Mouse (Mus musculus): ENCODE measurements around the gene Tcte3. TPM values are rescaled to one million over a fixed set of nuclear protein-coding genes. Genes with fewer than 3 reads are reported as not detected.
"Not testable (repeated sequence)": the region's sequence is repeated elsewhere in the genome, so short reads cannot be mapped to it uniquely, and the experiment has no call there.

Tcte3 gene
- polyA plus RNA-seq, 1 experiment from 2014 or later, result not detected

DNA sequence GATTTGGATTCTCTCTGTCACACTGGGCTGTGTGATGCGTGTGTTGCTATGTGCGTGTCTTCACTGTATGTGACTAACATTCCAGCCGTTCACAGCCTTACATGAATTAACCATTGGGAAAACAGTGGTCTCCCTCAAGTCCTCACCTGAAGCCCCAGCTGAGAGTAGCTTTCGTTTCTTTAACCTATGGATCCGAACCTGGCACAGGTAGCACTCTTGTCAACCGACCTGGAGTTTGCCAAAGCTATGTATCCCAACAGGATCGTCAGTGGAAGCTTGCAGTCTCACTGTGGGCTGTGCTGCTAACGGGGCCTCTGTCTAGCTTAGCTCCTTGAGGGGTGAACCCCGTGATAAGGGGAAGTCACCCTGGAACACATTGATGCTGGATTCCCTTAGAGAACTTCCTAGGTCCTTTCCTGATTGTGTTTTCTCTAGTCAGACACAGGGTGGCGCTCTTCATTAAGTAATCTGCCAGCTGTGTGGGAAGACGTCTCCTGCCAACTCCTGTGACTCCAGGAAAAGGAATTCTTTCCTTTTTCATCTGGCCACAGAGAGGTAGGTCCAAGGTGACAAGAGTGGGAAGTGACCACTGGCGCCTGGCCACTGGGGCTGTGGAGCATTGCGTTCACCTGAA lies 24.2 kb upstream of the Tcte3 start:
- ATAC-seq (ENCODE audit: low FRiP score), result peak; percentile 89
- Histone ChIP-seq H3K9me3 (replicated peaks) (no peaks in the 10 kb centered on the region), H3K36me3 (peaks cover 35% of the 10 kb centered on the region)

GRCm38 (mm10) chr17:15060356-15060755 lies 19.1 kb upstream of the Tcte3 start:
- Histone ChIP-seq H3K4me2 (replicated peaks) (no peak overlapping the region), H3K36me3 (peaks cover 66% of the 10 kb centered on the region), H3K9ac (no peak overlapping the region), H3K27me3 (no peaks in the 10 kb centered on the region), H3K27ac (no peak overlapping the region), H3K4me1 (no peaks in the 10 kb centered on the region), H3K9me3 (replicated peaks) (no peaks in the 10 kb centered on the region), H3K4me3 (no peak overlapping the region)
- no peak for ATAC-seq (ENCODE audit: low FRiP score)
- WGBS, result 89% methylated on average over 6 of the region's 6 CpGs

More for the DNA sequence above, 24.2 kb upstream of the Tcte3 start:
- H3K4me2 ChIP-seq (replicated peaks), result peak overlapping the region; percentile 35
- 0 out of 2 replicates have a peak overlapping the region, but pooled peaks have one; percentile 8 for H3K9ac ChIP-seq
- H3K4me3 ChIP-seq, result no peak overlapping the region; the same call in 1 of the 2 replicates
- no peaks in the 10 kb centered on the region for H3K27me3 ChIP-seq
- peaks cover 8% of the 10 kb centered on the region for H3K4me1 ChIP-seq
- WGBS, result 42% methylated on average over 13 of the region's 13 CpGs
- peak overlapping the region; percentile 68 for H3K27ac ChIP-seq

DNA sequence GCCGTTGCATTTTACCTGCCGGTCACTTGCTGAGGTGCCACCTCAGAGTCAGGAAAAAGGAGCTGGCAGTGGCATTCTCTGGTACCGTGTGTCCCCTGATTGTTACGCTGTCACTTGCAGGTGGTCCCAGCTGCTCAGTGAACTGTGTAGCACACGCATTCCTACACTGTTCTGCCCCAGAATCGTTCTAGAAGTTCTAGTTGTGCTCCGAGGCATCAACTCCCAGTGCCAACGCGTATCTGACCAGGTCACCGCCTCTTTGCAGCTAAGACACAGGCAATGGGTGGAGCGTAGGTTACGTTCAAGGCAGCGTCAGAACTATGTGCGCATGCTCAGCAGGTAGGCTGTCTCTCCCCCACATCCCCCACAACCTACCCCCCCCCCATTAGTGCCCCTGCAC lies 18.4 kb upstream of the Tcte3 start:
- no peak overlapping the region for H3K4me3 ChIP-seq
- peaks cover 73% of the 10 kb centered on the region for H3K36me3 ChIP-seq
- WGBS, result 93% methylated on average over 14 of the region's 14 CpGs
- H3K4me2 ChIP-seq (replicated peaks), result no peak overlapping the region
- no peak for ATAC-seq (ENCODE audit: low FRiP score)
- H3K9me3 ChIP-seq (replicated peaks), result no peaks in the 10 kb centered on the region
- H3K9ac ChIP-seq, result no peak overlapping the region
- no peaks in the 10 kb centered on the region for H3K4me1 ChIP-seq
- no peak overlapping the region for H3K27ac ChIP-seq
- no peaks in the 10 kb centered on the region for H3K27me3 ChIP-seq

GRCm38 (mm10) chr17:15058161-15058591 lies 16.9 kb upstream of the Tcte3 start:
- Histone ChIP-seq H3K36me3 (peaks cover 63% of the 10 kb centered on the region), H3K4me1 (no peaks in the 10 kb centered on the region), H3K27ac (no peak overlapping the region), H3K9ac (no peak overlapping the region), H3K4me3 (no peak overlapping the region), H3K9me3 (replicated peaks) (no peaks in the 10 kb centered on the region), H3K27me3 (no peaks in the 10 kb centered on the region), H3K4me2 (replicated peaks) (no peak overlapping the region)
- 89% methylated on average over 5 of the region's 5 CpGs for WGBS
- ATAC-seq (ENCODE audit: low FRiP score), result no peak

GRCm38 (mm10) chr17:15055925-15056324 lies 14.6 kb upstream of the Tcte3 start:
- WGBS, result 87% methylated on average over 4 of the region's 4 CpGs
- no peak overlapping the region for H3K9ac ChIP-seq
- H3K36me3 ChIP-seq, result peaks cover 42% of the 10 kb centered on the region
- no peaks in the 10 kb centered on the region for H3K9me3 ChIP-seq (replicated peaks)
- no peak overlapping the region for H3K27ac ChIP-seq
- H3K4me3 ChIP-seq, result no peak overlapping the region
- ATAC-seq (ENCODE audit: low FRiP score), result no peak
- H3K4me2 ChIP-seq (replicated peaks), result no peak overlapping the region
- H3K27me3 ChIP-seq, result no peaks in the 10 kb centered on the region
- no peaks in the 10 kb centered on the region for H3K4me1 ChIP-seq

DNA sequence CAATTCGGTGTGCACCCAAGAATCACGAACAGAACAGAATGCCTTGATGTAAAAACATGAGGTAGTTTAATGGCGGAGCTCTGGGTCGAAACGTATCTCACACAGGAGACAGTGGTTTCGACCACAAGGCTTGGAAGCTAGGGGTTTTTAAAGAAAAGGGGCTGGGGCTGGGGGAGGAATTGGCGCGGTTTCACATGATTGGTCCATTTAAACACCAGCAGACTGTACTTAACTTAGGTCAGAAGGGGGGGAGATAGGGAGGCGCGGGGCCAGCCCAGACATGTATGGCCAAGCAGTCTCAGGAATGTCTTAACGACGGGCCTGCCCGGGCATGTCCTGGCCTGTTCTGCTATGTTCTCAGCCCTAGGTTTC lies 12.5 kb upstream of the Tcte3 start:
- peaks cover 25% of the 10 kb centered on the region for H3K36me3 ChIP-seq
- H3K27ac ChIP-seq; ATAC-seq (ENCODE audit: low FRiP score); H3K4me3 ChIP-seq; H3K9ac ChIP-seq; H3K9me3 ChIP-seq (replicated peaks); H3K4me2 ChIP-seq (replicated peaks); H3K27me3 ChIP-seq; H3K4me1 ChIP-seq: not testable (repeated sequence)
- WGBS, result 92% methylated on average over 12 of the region's 13 CpGs

- not testable (repeated sequence) for H3K4me1 ChIP-seq; H3K4me2 ChIP-seq (replicated peaks); H3K4me3 ChIP-seq; ATAC-seq (ENCODE audit: low FRiP score); H3K9ac ChIP-seq; H3K27me3 ChIP-seq; H3K9me3 ChIP-seq (replicated peaks); H3K27ac ChIP-seq
- 95% methylated on average over 6 of the region's 8 CpGs for WGBS
- H3K36me3 ChIP-seq, result peaks cover 24% of the 10 kb centered on the region
Measured at GRCm38 (mm10) chr17:15053183-15053828, 12.0 kb upstream of the Tcte3 start.

- H3K27me3 ChIP-seq; H3K4me3 ChIP-seq; ATAC-seq (ENCODE audit: low FRiP score); H3K9ac ChIP-seq; H3K9me3 ChIP-seq (replicated peaks); H3K4me2 ChIP-seq (replicated peaks); H3K4me1 ChIP-seq; H3K27ac ChIP-seq: not testable (repeated sequence)
- H3K36me3 ChIP-seq, result peaks cover 18% of the 10 kb centered on the region
- 56% methylated on average over 1 of the region's 1 CpGs for WGBS
Measured at GRCm38 (mm10) chr17:15052766-15053165, 11.5 kb upstream of the Tcte3 start.

- not testable (repeated sequence) for H3K9ac ChIP-seq; H3K4me3 ChIP-seq; ATAC-seq (ENCODE audit: low FRiP score); H3K27ac ChIP-seq; H3K4me1 ChIP-seq; H3K36me3 ChIP-seq; H3K9me3 ChIP-seq (replicated peaks); H3K27me3 ChIP-seq; H3K4me2 ChIP-seq (replicated peaks)
- WGBS, result no CpG with 5 or more reads among the region's 1 CpGs
Measured at GRCm38 (mm10) chr17:15050338-15050737, 9.1 kb upstream of the Tcte3 start.

GRCm38 (mm10) chr17:15040455-15040854 lies 833 bp downstream of the Tcte3 start:
- WGBS, result no CpG with 5 or more reads among the region's 3 CpGs
- not testable (repeated sequence) for H3K9me3 ChIP-seq (replicated peaks); H3K4me2 ChIP-seq (replicated peaks); H3K9ac ChIP-seq; H3K36me3 ChIP-seq; H3K27ac ChIP-seq; H3K4me3 ChIP-seq; H3K27me3 ChIP-seq; H3K4me1 ChIP-seq; ATAC-seq (ENCODE audit: low FRiP score)

DNA sequence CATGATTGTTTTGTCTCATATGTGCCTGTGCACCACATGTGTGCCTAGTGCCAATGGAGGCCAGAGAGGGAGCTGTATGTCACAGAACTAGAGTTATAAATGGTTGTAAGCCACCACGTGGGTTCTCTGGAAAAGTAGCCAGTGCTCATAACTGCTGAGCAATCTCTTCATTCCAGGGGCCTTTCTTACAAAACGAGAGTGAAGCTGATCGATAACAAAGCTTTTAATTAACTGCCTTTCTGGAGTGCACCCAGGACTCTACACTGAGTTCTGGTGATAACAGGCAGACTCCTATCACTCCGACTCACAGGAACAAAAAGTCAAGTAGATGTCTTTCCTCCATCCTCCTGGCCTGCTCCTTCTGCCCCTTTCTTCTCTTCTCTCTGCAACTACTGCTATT lies 9.9 kb downstream of the Tcte3 start:
- no CpG with 5 or more reads among the region's 4 CpGs for WGBS
- not testable (repeated sequence) for H3K9ac ChIP-seq; H3K36me3 ChIP-seq; H3K4me2 ChIP-seq (replicated peaks); H3K27me3 ChIP-seq; H3K9me3 ChIP-seq (replicated peaks); H3K27ac ChIP-seq; ATAC-seq (ENCODE audit: low FRiP score); H3K4me1 ChIP-seq; H3K4me3 ChIP-seq

DNA sequence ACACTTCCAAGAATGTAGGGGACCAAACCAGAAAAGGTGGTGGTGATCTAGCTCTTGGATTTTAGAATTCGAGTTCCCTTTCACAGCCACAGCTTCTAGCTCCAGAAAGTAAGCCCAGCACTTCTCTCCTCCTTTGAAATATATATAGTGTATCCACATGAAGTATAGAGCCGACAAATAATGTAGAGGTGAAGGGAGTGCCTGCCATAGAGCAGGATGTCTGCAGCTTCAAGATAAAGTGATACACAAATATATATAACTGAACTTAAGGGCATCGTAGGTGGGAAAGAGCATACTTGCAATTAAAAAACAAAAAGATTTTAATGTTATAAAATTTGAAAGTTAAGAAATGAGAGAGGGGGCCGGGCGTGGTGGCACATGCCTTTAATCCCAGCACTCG lies 15.8 kb downstream of the Tcte3 start:
- H3K9ac ChIP-seq; H3K27ac ChIP-seq; H3K4me2 ChIP-seq (replicated peaks); H3K4me1 ChIP-seq; H3K9me3 ChIP-seq (replicated peaks); H3K36me3 ChIP-seq; H3K27me3 ChIP-seq; ATAC-seq (ENCODE audit: low FRiP score); H3K4me3 ChIP-seq: not testable (repeated sequence)
- no CpG with 5 or more reads among the region's 6 CpGs for WGBS
